Mouse (Mus musculus): Measurements from ENCODE around the gene Rhbdl1.

DNA sequence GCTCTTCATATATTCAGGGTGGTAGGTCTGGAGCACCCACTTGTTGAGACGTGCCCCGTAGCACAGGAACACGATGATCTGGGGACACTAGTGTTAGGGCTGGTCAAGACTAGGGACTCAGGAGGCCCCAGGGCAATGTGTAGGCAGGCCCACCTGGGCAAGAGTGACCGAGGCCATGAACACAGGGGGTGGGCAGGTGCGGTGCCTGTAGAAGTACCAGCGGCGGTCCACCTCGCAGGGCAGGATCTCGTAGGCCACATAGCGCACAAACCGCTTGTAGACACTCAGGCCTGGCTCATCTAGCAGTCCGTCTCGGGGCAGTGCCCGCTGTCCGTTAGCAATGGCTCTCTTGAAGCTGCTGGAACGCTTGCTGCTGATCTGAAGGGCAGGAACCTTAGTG, 1.3 kb downstream of the Rhbdl1 start:
- TF ChIP-seq CTCF (conservative IDR thresholded peaks at IDR 0.05; ENCODE audit: insufficient read depth, insufficient read length, low read depth, low read length) (no peak), POLR2A (IDR thresholded peaks at IDR 0.05; ENCODE audit: low read depth, low read length) (no peak)
